Mouse (Mus musculus): ENCODE data around the gene Pank3.

DNA sequence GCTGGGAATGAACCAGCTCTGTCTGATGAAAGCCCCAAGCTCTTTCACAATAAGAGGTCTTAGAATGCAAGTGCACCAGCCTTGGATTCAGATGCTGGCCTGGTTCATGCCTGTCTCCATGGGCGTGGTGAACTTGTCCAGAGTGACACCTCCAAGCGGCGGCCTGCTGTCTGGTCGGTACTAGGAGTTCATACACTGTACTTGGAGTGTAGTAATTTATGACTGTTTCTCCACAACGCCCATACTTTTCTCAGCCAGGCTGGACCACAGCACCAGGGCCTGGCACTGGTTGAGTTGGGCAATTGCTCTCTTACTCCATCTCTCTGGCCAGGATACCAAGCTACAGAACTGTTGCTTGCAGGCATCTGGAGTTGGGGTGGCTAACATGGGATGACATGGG, 45.4 kb upstream of the Pank3 start:
- no peak for TF ChIP-seq CTCF (IDR thresholded peaks at IDR 0.05; ENCODE audit: control insufficient read depth, insufficient read depth, insufficient read length)
- no peak for TF ChIP-seq MAX (IDR thresholded peaks at IDR 0.05)
- TF ChIP-seq MYOG (IDR thresholded peaks at IDR 0.05; ENCODE audit: control insufficient read depth, extremely low read depth, insufficient read length): no peak
- no peak for TF ChIP-seq FOSL1 (IDR thresholded peaks at IDR 0.05; ENCODE audit: insufficient read depth, low read length, poor library complexity, severe bottlenecking)

Data from C2C12 (cell line).